Mouse (Mus musculus) small intestine, adult 2 months (tissue): ENCODE measurements at regions not wholly inside any gene's neighbourhood (a gene's known extent, or its start where the extent isn't known, plus 50 kb on each side); places are given as distances from the start of the nearest gene placed in this dataset.

ENCODE experiments used
- CTCF ChIP-seq: fragments of 200-500 bp; IDR thresholded peaks from 2 replicates; pipeline ENCODE4 v1.5.1; 2012; ENCODE audit warnings: low read depth, mild to moderate bottlenecking, control low read depth, inconsistent platforms, low read length, moderate library complexity, mixed read lengths; ENCODE audit not compliant: insufficient replicate concordance, insufficient read length; ENCODE audit errors: extremely low read depth
- POLR2A ChIP-seq: fragments of 200-500 bp; IDR thresholded peaks from 2 replicates; pipeline ENCODE4 v1.6.1; 2012; ENCODE audit warnings: low read depth, mild to moderate bottlenecking, control low read depth, inconsistent platforms, low read length, moderate library complexity

- TF ChIP-seq POLR2A (no peak), CTCF (no peak)
These were observed 74.8 kb upstream of the A2m start for GRCm38 (mm10) chr6:121560393-121560793.
